16 mouse cellular contexts compared by ENCODE assay signal in the genomic region with DNA sequence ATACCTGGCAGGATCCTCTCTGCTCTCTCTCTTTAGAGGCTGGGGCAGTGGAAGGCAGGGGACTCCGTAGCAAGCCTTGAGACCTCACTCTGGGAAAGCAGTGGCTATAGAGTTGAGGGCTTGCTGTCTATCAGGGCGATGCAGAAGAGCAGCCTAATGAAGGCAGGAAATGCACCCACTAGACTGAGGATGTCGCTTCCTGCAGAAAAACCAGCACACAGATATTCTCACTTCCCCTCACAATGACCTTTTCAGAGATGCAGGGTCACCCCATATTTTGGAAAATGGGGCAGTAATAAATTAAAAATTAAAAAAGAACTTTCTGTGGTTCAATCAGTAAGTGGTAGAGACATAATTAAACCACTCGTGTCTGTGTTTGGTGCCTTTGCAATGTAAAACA. TPM values are rescaled to one million over a fixed set of nuclear protein-coding genes. Genes with fewer than 3 reads are reported as not detected.
DNase-seq lines count a peak whose midpoint lies in the region; ATAC-seq and TF ChIP-seq lines count a peak whose summit lies in the region.
"Had no signal": no experiment of that assay in that cellular context is flagged by ENCODE, and none has a peak within 500 bp of the region (broad histone marks: within the 10 kb centered on the region; RNA-seq: fewer than 3 reads in every experiment).

No protein-coding gene starts in this region.

- peak overlapping the region; percentile 2; the same call in 1 of the 2 replicates for H3K4me3 ChIP-seq in heart, embryonic 12.5 days
- H3K4me3 ChIP-seq in embryonic facial prominence, embryonic 13.5 days: no peak overlapping the region
- H3K4me3 ChIP-seq in liver, embryonic 14.5 days (ENCODE audit: insufficient read depth in 1 of 2, low read depth in 2 of 2, low read length in 2 of 2): no peak overlapping the region; a peak in 1 of 4 replicates
- H3K4me3 ChIP-seq: limb, embryonic 15.5 days; midbrain, embryonic 15.5 days; neural tube, embryonic 13.5 days had no signal

- no peak for TF ChIP-seq EP300 in liver, embryonic 14.5 days (IDR thresholded peaks at IDR 0.05; ENCODE audit: low read depth)

- no peak for ATAC-seq in heart, embryonic 12.5 days (ENCODE audit: insufficient number of reproducible peaks, low FRiP score)
- ATAC-seq in CD4-positive, CD25-positive, alpha-beta regulatory T cell, adult 4 months: peak; percentile 30
- no peak for ATAC-seq in embryonic facial prominence, embryonic 13.5 days (ENCODE audit: insufficient number of reproducible peaks, insufficient read depth, low FRiP score, low TSS enrichment, low read depth)
- ATAC-seq in liver, embryonic 14.5 days (ENCODE audit: insufficient read depth): no peak
- ATAC-seq: midbrain, embryonic 15.5 days had no signal

- H3K9me3 ChIP-seq in heart, embryonic 12.5 days (replicated peaks): no peaks in the 10 kb centered on the region
- no peaks in the 10 kb centered on the region for H3K9me3 ChIP-seq in embryonic facial prominence, embryonic 13.5 days
- no peaks in the 10 kb centered on the region for H3K9me3 ChIP-seq in liver, embryonic 14.5 days (ENCODE audit: control insufficient read depth, low read length)
- H3K9me3 ChIP-seq: G1E; limb, embryonic 15.5 days; midbrain, embryonic 15.5 days; neural tube, embryonic 13.5 days had no signal

- H3K36me3 ChIP-seq in heart, embryonic 12.5 days: no peaks in the 10 kb centered on the region
- no peaks in the 10 kb centered on the region for H3K36me3 ChIP-seq in embryonic facial prominence, embryonic 13.5 days
- H3K36me3 ChIP-seq in liver, embryonic 14.5 days (replicated peaks; ENCODE audit: control insufficient read depth, insufficient read depth, low read depth): no peaks in the 10 kb centered on the region
- H3K36me3 ChIP-seq: limb, embryonic 15.5 days; midbrain, embryonic 15.5 days; neural tube, embryonic 13.5 days had no signal

- H3K27ac ChIP-seq in heart, embryonic 12.5 days (ENCODE audit: poor library complexity, severe bottlenecking): 0 out of 2 replicates have a peak overlapping the region, but pooled peaks have one; percentile 32
- no peak overlapping the region for H3K27ac ChIP-seq in embryonic facial prominence, embryonic 13.5 days
- peak overlapping the region; percentile 55 for H3K27ac ChIP-seq in liver, embryonic 14.5 days
- H3K27ac ChIP-seq: hindbrain, embryonic 14.5 days; limb, embryonic 15.5 days; midbrain, embryonic 15.5 days; neural tube, embryonic 13.5 days had no signal

- peak overlapping the region; percentile 41 for H3K4me2 ChIP-seq in heart, embryonic 12.5 days
- 0 out of 2 replicates have a peak overlapping the region, but pooled peaks have one; percentile 15 for H3K4me2 ChIP-seq in embryonic facial prominence, embryonic 13.5 days
- peak overlapping the region; percentile 89 for H3K4me2 ChIP-seq in liver, embryonic 14.5 days (ENCODE audit: low read depth)
- H3K4me2 ChIP-seq: hindbrain, embryonic 14.5 days; limb, embryonic 15.5 days; midbrain, embryonic 15.5 days; neural tube, embryonic 13.5 days had no signal

- no peak overlapping the region for H3K9ac ChIP-seq in heart, embryonic 12.5 days
- no peak overlapping the region for H3K9ac ChIP-seq in embryonic facial prominence, embryonic 13.5 days
- 0 out of 2 replicates have a peak overlapping the region, but pooled peaks have one; percentile 28 for H3K9ac ChIP-seq in liver, embryonic 14.5 days (replicated peaks)
- H3K9ac ChIP-seq: hindbrain, embryonic 14.5 days; limb, embryonic 15.5 days; midbrain, embryonic 15.5 days had no signal

- 59% methylated on average over 4 of the region's 4 CpGs for WGBS in heart, embryonic 12.5 days
- WGBS in embryonic facial prominence, embryonic 13.5 days: 54% methylated on average over 4 of the region's 4 CpGs
- 15% methylated on average over 4 of the region's 4 CpGs for WGBS in liver, embryonic 14.5 days (ENCODE audit: insufficient replicate concordance)

- peaks cover 6% of the 10 kb centered on the region; the same call in 1 of the 2 replicates for H3K27me3 ChIP-seq in heart, embryonic 12.5 days (replicated peaks)
- no peaks in the 10 kb centered on the region for H3K27me3 ChIP-seq in embryonic facial prominence, embryonic 13.5 days
- no peaks in the 10 kb centered on the region; the same call in 1 of the 2 replicates for H3K27me3 ChIP-seq in liver, embryonic 14.5 days (ENCODE audit: control insufficient read depth, insufficient read depth, low read length)
- H3K27me3 ChIP-seq: limb, embryonic 15.5 days; midbrain, embryonic 15.5 days had no signal

- peaks cover 49% of the 10 kb centered on the region for H3K4me1 ChIP-seq in heart, embryonic 12.5 days (replicated peaks)
- peaks cover 75% of the 10 kb centered on the region for H3K4me1 ChIP-seq in embryonic facial prominence, embryonic 13.5 days
- peaks cover 60 to 65% of the 10 kb centered on the region in 2 experiments for H3K4me1 ChIP-seq in liver, embryonic 14.5 days (replicated peaks; ENCODE audit: control insufficient read depth in 2 of 2, insufficient read depth in 2 of 2, low read length in 1 of 2)

- TF ChIP-seq CTCF in liver, embryonic 14.5 days (IDR thresholded peaks at IDR 0.05; ENCODE audit: low read depth): no peak

- no peak for DNase-seq in heart, adult 8-10 months (ENCODE audit: low spot score)
- DNase-seq in liver, embryonic 14.5 days (ENCODE audit: low read depth in 3 of 3, low spot score in 3 of 3): no peak
- DNase-seq in natural killer cell, adult 2 months (ENCODE audit: low spot score in 2 of 2): no peak
- DNase-seq in cerebellum, adult 18-20 months: no peak
- no peak for DNase-seq in frontal cortex, postnatal 25 days (ENCODE audit: low spot score in 2 of 2)
- DNase-seq: B cell, adult 2 months; kidney, adult 8-10 months; layer of hippocampus, postnatal 36 days had no signal

RNA-seq across cellular contexts. Expression of gene St6galnac3, which starts 4.1 kb away (rescaled TPM):
- 27.0 and 27.4 TPM in 2 replicates for polyA plus RNA-seq in heart, embryonic 12.5 days (2016; fragmentation: Nextera tagmentation; extraction: Ambion mirVana)
- total RNA-seq in heart, adult 8-10 months (2022): 1 to 10 TPM; 4.0 to 6.3 (median 5.7) TPM
- polyA plus RNA-seq in CD4-positive, CD25-positive, alpha-beta regulatory T cell, adult 4 months (2017; shearing (Covaris generic)): 10 to 100 TPM; 44.8 to 46.3 TPM
- polyA plus RNA-seq in embryonic facial prominence, embryonic 13.5 days (2015; fragmentation: Nextera tagmentation; extraction: Ambion mirVana): 60.3 and 65.2 TPM in 2 replicates
- polyA plus RNA-seq in liver, embryonic 14.5 days (2012; rRNA removed): 0.74 and 2.9 TPM in 2 replicates
- polyA plus RNA-seq in liver, embryonic 14.5 days (2014; fragmentation: Nextera tagmentation; extraction: Ambion mirVana): 5.7 and 8.5 TPM in 2 replicates

Comparison
In these comparisons a context has a peak if more than half of its experiments do, and no peak if none do; other contexts are left out.
1. H3K4me2 ChIP-seq: peak in every context shown above with its lines; median percentile 89 in liver, embryonic 14.5 days; 41 in heart, embryonic 12.5 days; 15 in embryonic facial prominence, embryonic 13.5 days.